Mouse (Mus musculus): Measurements from ENCODE around the gene Vmn1r86.
"Not testable (repeated sequence)": the region's sequence is repeated elsewhere in the genome, so short reads cannot be mapped to it uniquely, and the experiment has no call there.

Gene Vmn1r86

GRCm38 (mm10) chr7:13119817-13120216 is at the start of gene Vmn1r86:
TSS of gene Vmn1r86 (minus strand) at chr7:13119917.
- DNase-seq (ENCODE audit: low spot score in 2 of 2): no peak

- DNase-seq (ENCODE audit: low spot score in 2 of 2): no peak
These were observed 39.6 kb upstream of the Vmn1r86 start, which contains the start of gene Vmn1r88 for GRCm38 (mm10) chr7:13159268-13159667. TSS of gene Vmn1r88 (plus strand) at chr7:13159568.

GRCm38 (mm10) chr7:13140057-13140456 is 20.3 kb upstream of the Vmn1r86 start, which contains the start of gene Vmn1r87:
TSS of gene Vmn1r87 (minus strand) at chr7:13140157.
- no peak for DNase-seq (ENCODE audit: low spot score in 2 of 2)

GRCm38 (mm10) chr7:13137340-13137739 is 17.6 kb upstream of the Vmn1r86 start:
- no peak for DNase-seq (ENCODE audit: low spot score in 2 of 2)

GRCm38 (mm10) chr7:13131856-13132255 is 12.1 kb upstream of the Vmn1r86 start:
- DNase-seq (ENCODE audit: low spot score in 2 of 2): no peak

GRCm38 (mm10) chr7:13123554-13124153 is 3.9 kb upstream of the Vmn1r86 start:
- peak; percentile 15 to 33 for DNase-seq (ENCODE audit: low spot score in 2 of 2)

DNA sequence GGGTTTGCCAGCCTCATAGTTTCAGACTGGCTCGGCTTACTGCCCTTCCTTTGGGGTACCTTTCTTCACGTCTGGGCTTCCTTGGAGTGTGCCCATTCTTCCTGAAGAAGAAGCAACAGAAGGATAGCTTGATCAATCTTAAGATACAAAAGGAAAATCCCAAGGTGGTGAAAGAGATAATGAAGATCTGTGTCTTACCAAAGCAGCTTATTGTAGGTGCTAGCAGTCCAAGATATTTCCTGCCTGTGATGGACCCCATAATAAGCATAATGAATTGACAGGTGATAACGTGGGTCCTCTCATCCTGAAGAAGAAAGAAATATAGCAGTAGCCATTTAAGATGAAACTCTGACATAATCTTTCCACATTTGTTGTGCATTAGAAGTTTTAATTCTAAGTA is 24.6 kb downstream of the Vmn1r86 start, which contains the start of gene Vmn1r85:
TSS of gene Vmn1r85 (minus strand) at position 101 of the 400 bp plus-strand sequence.
- no peak for DNase-seq (ENCODE audit: low spot score in 2 of 2)

DNA sequence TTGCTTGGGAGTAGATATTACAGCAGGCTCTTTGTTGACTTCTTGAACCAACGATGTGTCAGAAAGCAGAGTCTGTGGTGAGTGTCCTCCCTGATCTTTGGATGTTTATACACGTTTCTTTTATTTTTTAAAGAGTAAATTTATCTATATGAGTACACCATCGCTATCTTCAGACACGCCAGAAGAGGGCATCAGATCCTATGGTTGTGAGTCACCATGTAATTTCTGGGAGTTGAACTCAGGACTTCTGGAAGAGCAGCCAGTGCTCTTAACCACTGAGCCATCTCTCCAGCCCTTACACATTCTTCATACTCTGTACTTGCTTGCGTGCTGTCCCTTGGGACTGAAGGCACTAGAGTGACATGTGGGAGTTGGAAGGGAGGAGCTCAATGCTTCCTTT is 47.4 kb downstream of the Vmn1r86 start:
- DNase-seq (ENCODE audit: low spot score in 2 of 2): no peak

DNA sequence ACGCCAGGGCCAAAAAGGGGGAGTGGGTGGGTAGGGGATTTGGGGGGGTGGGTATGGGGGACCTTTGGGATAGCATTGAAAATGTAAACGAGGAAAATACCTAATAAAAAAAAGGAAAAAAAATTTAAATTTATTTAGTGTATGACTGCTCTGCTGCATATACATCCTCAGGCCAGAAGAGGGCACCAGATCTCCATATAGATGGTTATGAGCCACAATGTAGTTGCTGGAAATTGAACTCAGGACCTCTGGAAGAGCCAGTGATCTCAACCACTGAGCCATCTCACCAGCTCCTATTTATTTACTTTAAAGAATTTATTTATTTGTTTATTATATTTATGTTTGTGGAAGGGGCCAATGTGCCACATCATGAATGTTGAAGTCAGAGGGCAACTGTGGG is 56.3 kb downstream of the Vmn1r86 start:
- not testable (repeated sequence) for DNase-seq (ENCODE audit: low spot score in 2 of 2)

GRCm38 (mm10) chr7:13059536-13059935 is 60.2 kb downstream of the Vmn1r86 start:
- DNase-seq (ENCODE audit: low spot score in 2 of 2): no peak

- no peak for DNase-seq (ENCODE audit: low spot score in 2 of 2)
These were observed 62.6 kb downstream of the Vmn1r86 start for GRCm38 (mm10) chr7:13056913-13057700.

GRCm38 (mm10) chr7:13054287-13055010 is 65.3 kb downstream of the Vmn1r86 start, which contains the start of gene Mzf1:
TSS of gene Mzf1 (minus strand) at chr7:13054764.
- peak; percentile 80 to 89 for DNase-seq (ENCODE audit: low spot score in 2 of 2)

GRCm38 (mm10) chr7:13053961-13054286 is 65.8 kb downstream of the Vmn1r86 start:
- DNase-seq (ENCODE audit: low spot score in 2 of 2): no peak

DNA sequence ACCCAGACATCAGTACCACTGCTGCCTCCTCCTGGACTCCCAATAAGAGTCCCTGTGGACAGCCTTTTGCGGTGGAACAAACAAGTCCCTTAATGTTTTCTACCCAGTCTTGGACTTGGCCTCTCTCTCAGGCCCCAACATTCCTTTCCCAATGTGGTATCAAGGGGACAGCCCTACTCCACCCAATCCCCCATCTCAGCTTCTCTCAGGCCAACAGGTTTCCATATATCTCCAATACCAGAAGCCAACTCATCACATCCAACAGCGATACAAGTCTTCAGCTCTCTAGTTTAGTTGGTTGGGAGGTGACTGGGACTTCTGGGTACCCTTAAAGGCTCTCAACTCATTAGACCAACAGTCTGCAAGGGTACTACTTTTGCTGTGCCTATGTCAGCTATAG is 66.2 kb downstream of the Vmn1r86 start:
- no peak for DNase-seq (ENCODE audit: low spot score in 2 of 2)

DNA sequence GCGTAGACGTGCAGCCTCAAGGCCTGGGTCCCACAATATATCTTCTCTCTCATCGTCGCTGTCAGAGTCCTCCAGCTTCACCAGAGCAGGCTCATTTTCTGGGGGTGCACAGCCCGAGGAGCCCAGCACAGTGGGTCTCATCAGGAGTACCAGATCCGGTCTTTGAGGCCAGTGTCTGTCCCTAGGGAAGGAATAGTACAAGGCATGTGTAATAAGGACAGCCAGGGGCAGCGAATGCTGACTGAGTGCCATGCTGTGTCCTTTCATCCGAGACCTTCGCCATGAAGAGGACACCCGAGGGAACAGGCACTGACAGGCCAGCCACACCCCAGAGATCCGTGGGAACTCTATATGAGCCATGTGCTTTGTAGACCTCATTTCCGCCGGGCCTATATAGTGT is 66.7 kb downstream of the Vmn1r86 start:
- DNase-seq (ENCODE audit: low spot score in 2 of 2): no peak

Data from natural killer cell, adult 2 months (primary cell).